8 mouse cellular contexts compared by ENCODE assay signal in the genomic region with DNA sequence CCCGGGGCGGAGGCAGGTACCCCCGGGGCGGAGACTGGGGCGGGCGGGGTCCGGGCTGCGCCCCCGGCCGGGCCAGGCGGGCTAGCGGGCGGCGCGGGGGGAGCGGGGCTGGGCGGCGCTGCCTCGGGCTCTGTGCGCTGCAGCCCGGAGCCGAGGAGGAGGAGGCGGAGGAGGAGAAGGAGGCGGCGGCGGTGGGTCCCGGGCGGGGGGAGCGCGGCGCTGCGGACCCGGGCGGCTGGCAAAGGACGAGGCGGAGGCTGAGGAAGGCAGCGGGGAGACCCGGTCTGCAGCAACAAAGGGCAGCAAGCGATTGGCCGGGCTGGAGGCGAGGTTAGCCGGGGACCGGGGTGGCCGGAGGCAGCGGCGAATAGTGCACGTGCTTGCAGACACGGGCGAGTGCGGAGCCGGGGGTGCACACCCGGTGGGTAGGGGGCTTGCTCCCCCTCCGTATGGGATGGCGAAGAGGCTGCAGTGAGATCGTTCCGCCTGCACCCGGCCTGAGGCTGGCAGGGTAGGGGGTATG. TPM values are rescaled to one million over a fixed set of nuclear protein-coding genes. Genes with fewer than 3 reads are reported as not detected.
DNase-seq lines count a peak whose midpoint lies in the region; ATAC-seq and TF ChIP-seq lines count a peak whose summit lies in the region.

No protein-coding gene starts in this region.

- ATAC-seq in kidney, embryonic 15.5 days (replicated peaks; ENCODE audit: low FRiP score), result peak; percentile 10
- peak; percentile 12 for ATAC-seq in lung, embryonic 14.5 days (ENCODE audit: insufficient read depth)

- DNase-seq in left cerebral cortex, adult 2 months (ENCODE audit: extremely low spot score in 1 of 2, low spot score in 2 of 2), result peak; percentile 71 to 76
- no peak for DNase-seq in left cerebral cortex, adult 9 months (ENCODE audit: low spot score in 2 of 2)
- peak; percentile 82 for DNase-seq in cerebellum, postnatal 25 days
- no peak for DNase-seq in heart, embryonic 10.5 days (ENCODE audit: low spot score)
- DNase-seq in lung, embryonic 14.5 days, result peak; percentile 74
- peak; percentile 61 for DNase-seq in ovary, postnatal 14 days (ENCODE audit: low spot score)
- DNase-seq in urinary bladder, postnatal 10 days (ENCODE audit: low spot score), result peak; percentile 44

- H3K9me3 ChIP-seq in heart, embryonic 10.5 days, result no peaks in the 10 kb centered on the region
- H3K9me3 ChIP-seq in kidney, embryonic 15.5 days (replicated peaks), result no peaks in the 10 kb centered on the region
- H3K9me3 ChIP-seq in lung, embryonic 14.5 days (ENCODE audit: low read depth, low read length), result no peaks in the 10 kb centered on the region

- peak overlapping the region; percentile 78 for H3K4me3 ChIP-seq in left cerebral cortex, adult 2 months
- H3K4me3 ChIP-seq in heart, embryonic 10.5 days, result peak overlapping the region; percentile 86
- H3K4me3 ChIP-seq in kidney, embryonic 15.5 days (replicated peaks), result peak overlapping the region; percentile 89
- peak overlapping the region; percentile 76 for H3K4me3 ChIP-seq in lung, embryonic 14.5 days (ENCODE audit: low read depth, low read length)

- peak overlapping the region; percentile 89 for H3K4me2 ChIP-seq in kidney, embryonic 15.5 days
- peak overlapping the region; percentile 84 for H3K4me2 ChIP-seq in lung, embryonic 14.5 days

- peaks cover 44% of the 10 kb centered on the region for H3K4me1 ChIP-seq in heart, embryonic 10.5 days
- H3K4me1 ChIP-seq in kidney, embryonic 15.5 days, result peaks cover 47% of the 10 kb centered on the region
- H3K4me1 ChIP-seq in lung, embryonic 14.5 days (ENCODE audit: insufficient read depth), result 0 out of 2 replicates have a peak, but pooled peaks cover 5% of the 10 kb centered on the region

- H3K9ac ChIP-seq in kidney, embryonic 15.5 days, result peak overlapping the region; percentile 90
- peak overlapping the region; percentile 84 for H3K9ac ChIP-seq in lung, embryonic 14.5 days

- peak overlapping the region; percentile 100 for H3K27ac ChIP-seq in left cerebral cortex, adult 2 months
- peak overlapping the region; percentile 96 for H3K27ac ChIP-seq in heart, embryonic 10.5 days
- H3K27ac ChIP-seq in kidney, embryonic 15.5 days, result peak overlapping the region; percentile 96
- H3K27ac ChIP-seq in lung, embryonic 14.5 days (ENCODE audit: low read depth), result peak overlapping the region; percentile 96

- H3K27me3 ChIP-seq in heart, embryonic 10.5 days (ENCODE audit: insufficient read depth, poor library complexity, severe bottlenecking), result no peaks in the 10 kb centered on the region
- H3K27me3 ChIP-seq in kidney, embryonic 15.5 days, result no peaks in the 10 kb centered on the region
- no peaks in the 10 kb centered on the region for H3K27me3 ChIP-seq in lung, embryonic 14.5 days (ENCODE audit: insufficient read depth, low read length)

- H3K36me3 ChIP-seq in heart, embryonic 10.5 days, result no peaks in the 10 kb centered on the region
- no peaks in the 10 kb centered on the region for H3K36me3 ChIP-seq in kidney, embryonic 15.5 days
- H3K36me3 ChIP-seq in lung, embryonic 14.5 days (ENCODE audit: insufficient read depth), result no peaks in the 10 kb centered on the region

- WGBS in heart, embryonic 10.5 days, result 2% methylated on average over 40 of the region's 57 CpGs
- under 1% methylated on average over 53 of the region's 57 CpGs for WGBS in kidney, embryonic 15.5 days
- WGBS in lung, embryonic 14.5 days, result under 1% methylated on average over 50 of the region's 57 CpGs

- no peak for TF ChIP-seq CTCF in left cerebral cortex, adult 2 months (IDR thresholded peaks at IDR 0.05)
- peak; percentile 30 for TF ChIP-seq CTCF in lung, embryonic 14.5 days (IDR thresholded peaks at IDR 0.05; ENCODE audit: low read depth)

- intact Hi-C loops in left cerebral cortex, adult 2 months (cut with DNase I), result loop anchor here (2.0 to 10.0 kb wide), 6 partner anchors 111 to 362 kb away; a partner anchor contains a TSS

RNA-seq across cellular contexts. Expression of a gene that starts 18.5 kb away (rescaled TPM):
- 100 to 1,000 TPM; 117 to 118 TPM for total RNA-seq in left cerebral cortex, adult 2 months (2021)
- polyA plus RNA-seq in heart, embryonic 10.5 days (2016; fragmentation: Nextera tagmentation; extraction: Ambion mirVana), result 9.3 and 11.1 TPM in 2 replicates
- 13.8 and 15.7 TPM in 2 replicates for polyA plus RNA-seq in kidney, embryonic 15.5 days (2015; fragmentation: Nextera tagmentation; extraction: Ambion mirVana)
- 12.4 and 14.2 TPM in 2 replicates for polyA plus RNA-seq in lung, embryonic 14.5 days (2014; fragmentation: Nextera tagmentation; extraction: Ambion mirVana)

Comparison
In these comparisons a context has a peak if more than half of its experiments do, and no peak if none do; other contexts are left out.
1. DNase-seq: peak in left cerebral cortex, adult 2 months (2 of 2), cerebellum, postnatal 25 days (2 of 2), lung, embryonic 14.5 days (single experiment), ovary, postnatal 14 days (single experiment) and urinary bladder, postnatal 10 days (single experiment); none in left cerebral cortex, adult 9 months (0 of 2) and heart, embryonic 10.5 days (single experiment).
2. Peak in every context shown above with its lines, with median percentiles within 50 percentile points of each other: H3K27ac ChIP-seq and H3K4me3 ChIP-seq.